Mouse (Mus musculus): Measurements from ENCODE around the gene Uqcr11.

DNA sequence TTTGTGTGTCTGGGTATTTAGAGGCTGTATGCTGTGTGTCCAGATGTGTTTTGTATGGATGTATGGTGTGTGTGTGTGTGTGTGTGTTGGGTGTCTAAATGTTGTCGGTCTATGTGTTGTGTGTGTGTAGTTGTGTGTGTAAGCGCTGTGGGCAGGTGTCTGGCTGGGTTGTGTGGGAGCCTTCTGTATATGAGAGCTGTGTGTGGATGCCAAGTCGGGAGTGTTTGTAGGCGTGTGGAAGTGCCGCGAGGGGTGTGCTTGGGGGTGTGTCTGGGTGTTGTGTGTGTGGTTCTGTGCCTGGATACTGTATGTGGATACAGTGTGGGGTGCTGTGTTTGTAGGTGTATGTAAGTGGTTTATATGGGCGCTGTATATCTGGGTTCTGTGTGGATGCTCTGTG is 49.3 kb downstream of the Uqcr11 start:
- TF ChIP-seq CTCF (IDR thresholded peaks at IDR 0.05; ENCODE audit: borderline replicate concordance, control insufficient read depth, extremely low read depth, insufficient read depth, low read length, poor library complexity) (no peak), POLR2A (IDR thresholded peaks at IDR 0.05; ENCODE audit: control insufficient read depth, extremely low read depth, insufficient read depth, low read length, poor library complexity) (no peak)
